Mouse (Mus musculus) spleen, postnatal 10 days (tissue): ENCODE measurements around the gene Gm10234.

Experiments used
- DNase-seq, 2 experiments: peaks; one replicate each; pipeline ENCODE4 v3.0.0; 2021 to 2022; ENCODE audit warnings: low spot score in 2 of 2

Gene Gm10234

GRCm38 (mm10) chr6:95321812-95322211 lies at the start of gene Gm10234:
TSS of gene Gm10234 (plus strand) at chr6:95322112.
- DNase-seq, result no peak

- no peak for DNase-seq
These were observed 44.3 kb upstream of the Gm10234 start for GRCm38 (mm10) chr6:95277633-95278032.

- DNase-seq, result no peak
These were observed 25.9 kb upstream of the Gm10234 start for GRCm38 (mm10) chr6:95296025-95296424.

- DNase-seq, result no peak
These were observed 23.5 kb upstream of the Gm10234 start for GRCm38 (mm10) chr6:95298387-95298786.

GRCm38 (mm10) chr6:95300658-95301057 lies 21.3 kb upstream of the Gm10234 start:
- no peak for DNase-seq

- DNase-seq, result no peak
These were observed 9.3 kb downstream of the Gm10234 start for GRCm38 (mm10) chr6:95331191-95331590.

GRCm38 (mm10) chr6:95334781-95335180 lies 12.9 kb downstream of the Gm10234 start:
- no peak for DNase-seq

GRCm38 (mm10) chr6:95349378-95349777 lies 27.5 kb downstream of the Gm10234 start:
- DNase-seq, result no peak

GRCm38 (mm10) chr6:95353043-95353442 lies 31.1 kb downstream of the Gm10234 start:
- DNase-seq, result no peak

GRCm38 (mm10) chr6:95353886-95354285 lies 32.0 kb downstream of the Gm10234 start:
- DNase-seq, result no peak

- no peak for DNase-seq
These were observed 38.2 kb downstream of the Gm10234 start for GRCm38 (mm10) chr6:95360084-95360483.

GRCm38 (mm10) chr6:95362707-95363106 lies 40.8 kb downstream of the Gm10234 start:
- no peak for DNase-seq

GRCm38 (mm10) chr6:95371811-95372210 lies 49.9 kb downstream of the Gm10234 start:
- DNase-seq, result no peak
